Mouse (Mus musculus) MEL-GATA-1-ER (cell line): Measurements from ENCODE around the gene Nup155.
"Not testable (repeated sequence)": the region's sequence is repeated elsewhere in the genome, so short reads cannot be mapped to it uniquely, and the experiment has no call there.

Experiments
- DNase-seq: peaks from one replicate; pipeline ENCODE4 v3.0.0-alpha.2; 2012; ENCODE audit warnings: low read depth; ENCODE audit errors: extremely low read depth

Nup155 gene

DNA sequence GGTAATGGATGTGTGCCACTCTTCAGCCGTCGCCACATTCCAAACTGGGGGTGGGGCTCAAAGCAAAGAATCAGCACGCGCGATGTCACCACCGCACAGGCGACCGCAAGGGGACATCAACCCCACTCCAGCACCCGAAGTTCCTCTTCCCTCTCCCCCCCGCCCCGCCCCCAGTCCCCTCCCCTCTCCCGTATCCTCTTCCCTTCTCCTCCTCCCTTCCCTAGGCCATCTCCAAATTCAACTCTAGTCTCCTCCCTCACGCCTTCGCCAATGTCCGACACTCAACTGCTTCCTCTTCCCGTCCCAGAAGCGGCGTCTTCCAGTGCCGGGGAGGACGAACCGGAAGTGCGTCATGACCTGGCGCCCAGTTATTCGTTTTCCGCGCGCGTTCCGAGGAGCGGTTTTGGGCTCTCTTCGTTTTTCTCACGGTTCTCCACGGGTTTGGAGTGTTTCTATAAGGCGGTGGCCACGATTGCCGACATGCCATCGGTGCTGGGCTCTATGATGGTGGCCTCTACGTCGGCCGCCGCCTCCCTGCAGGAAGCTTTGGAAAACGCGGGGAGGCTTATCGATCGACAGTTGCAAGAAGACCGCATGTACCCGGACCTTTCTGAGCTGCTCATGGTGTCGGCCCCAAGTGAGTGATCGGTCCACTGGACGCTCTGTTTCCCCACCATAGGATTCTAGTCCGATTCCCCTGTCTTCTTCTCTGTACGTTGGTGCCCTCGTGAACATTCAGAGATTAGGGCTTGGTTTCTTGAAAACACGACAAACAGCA lies at the start of gene Nup155:
Gene Nup155, plus strand, starts transcription at position 308 of the 778 bp plus-strand sequence.
- peak; percentile 99 for DNase-seq

DNA sequence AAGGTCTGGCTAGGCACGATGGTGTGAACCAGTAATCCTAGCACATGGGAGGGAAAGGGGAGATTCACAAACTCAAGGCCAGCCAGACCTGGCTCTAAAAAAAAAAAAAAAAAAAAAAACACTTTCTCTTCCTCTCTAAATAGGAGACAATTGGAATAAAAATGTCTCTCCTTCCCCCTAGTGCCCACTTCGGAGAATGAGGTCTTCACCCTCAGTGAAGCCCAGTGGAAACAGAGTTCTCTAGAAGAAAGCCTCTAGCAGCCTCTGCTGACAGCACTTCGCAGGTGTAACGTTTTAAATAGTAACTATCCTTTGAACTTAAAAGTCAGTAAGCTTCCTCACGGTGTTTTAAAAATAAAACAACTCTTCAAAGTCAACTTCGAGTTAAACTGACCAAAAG lies 43.9 kb upstream of the Nup155 start:
- DNase-seq = no peak

DNA sequence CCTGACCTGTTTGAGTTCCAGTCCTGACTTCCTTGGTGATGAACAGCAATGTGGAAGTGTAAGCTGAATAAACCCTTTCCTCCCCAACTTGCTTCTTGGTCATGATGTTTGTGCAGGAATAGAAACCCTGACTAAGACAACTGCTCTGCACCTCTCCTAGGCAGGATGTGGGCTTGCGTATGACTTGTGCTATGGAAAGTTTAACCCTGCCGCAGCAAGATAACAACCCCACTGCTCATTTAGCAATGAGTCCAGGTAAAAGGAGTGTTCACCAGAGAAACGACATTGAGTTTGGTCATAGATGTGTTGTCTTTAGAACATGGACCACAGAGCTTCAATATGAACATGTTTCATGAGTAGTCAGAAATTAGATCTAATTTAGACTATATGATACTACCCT lies 35.9 kb upstream of the Nup155 start:
- not testable (repeated sequence) for DNase-seq

DNA sequence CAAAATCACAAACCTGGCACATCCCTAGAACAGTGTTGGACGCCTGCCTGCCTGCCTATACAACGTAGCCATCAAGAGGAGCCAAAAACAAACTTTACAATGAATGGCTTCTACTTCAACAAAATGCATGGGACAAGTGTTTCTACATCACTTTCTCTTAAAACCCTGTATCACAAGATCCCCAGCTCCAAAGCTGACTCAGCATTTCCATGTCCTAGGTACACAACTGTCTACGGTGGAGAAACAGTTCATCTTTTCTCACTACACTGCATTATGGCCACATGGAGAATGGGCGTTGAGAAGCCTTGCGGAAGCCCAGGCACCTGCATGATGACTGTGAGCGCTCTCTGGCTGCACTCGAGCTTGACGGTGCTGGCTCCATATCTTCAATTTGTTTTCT lies 26.9 kb upstream of the Nup155 start:
- DNase-seq = no peak

DNA sequence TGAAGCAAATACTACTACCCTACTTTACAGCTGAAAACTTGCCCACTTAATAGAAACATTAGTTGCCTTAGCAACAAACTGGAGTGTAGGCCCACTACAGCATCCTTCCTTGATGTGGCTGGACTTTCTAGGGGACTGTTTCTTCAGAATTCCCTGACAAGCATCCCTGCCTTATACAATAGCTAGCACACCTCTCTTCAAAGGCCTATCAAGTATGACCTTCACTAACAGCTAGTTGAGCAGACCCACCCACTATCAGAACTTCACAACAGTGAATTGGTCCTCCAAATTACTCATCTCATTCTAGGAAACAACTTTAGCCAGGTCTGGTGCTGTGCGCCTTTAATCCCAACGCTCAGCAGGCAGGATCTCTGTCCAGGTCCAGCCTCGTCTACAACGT lies 21.8 kb upstream of the Nup155 start:
- no peak for DNase-seq

DNA sequence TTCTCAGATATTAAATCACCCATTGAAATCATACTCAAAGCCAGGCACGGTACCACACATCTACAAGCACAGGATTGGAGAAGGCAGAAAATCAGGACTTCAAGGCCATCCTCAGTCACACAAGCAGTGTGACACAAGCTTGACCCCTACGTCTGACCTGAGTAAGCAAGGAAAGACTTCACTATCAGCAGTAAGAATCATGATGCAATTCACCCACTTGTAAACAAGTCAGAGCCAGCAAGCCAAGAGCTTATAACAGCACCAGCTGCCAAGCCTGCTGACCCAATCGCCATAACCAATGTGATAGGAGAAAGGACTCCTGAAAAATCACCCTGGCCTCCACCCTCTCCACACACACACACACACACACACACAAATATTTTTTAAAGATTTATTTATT lies 20.4 kb upstream of the Nup155 start:
- no peak for DNase-seq

DNA sequence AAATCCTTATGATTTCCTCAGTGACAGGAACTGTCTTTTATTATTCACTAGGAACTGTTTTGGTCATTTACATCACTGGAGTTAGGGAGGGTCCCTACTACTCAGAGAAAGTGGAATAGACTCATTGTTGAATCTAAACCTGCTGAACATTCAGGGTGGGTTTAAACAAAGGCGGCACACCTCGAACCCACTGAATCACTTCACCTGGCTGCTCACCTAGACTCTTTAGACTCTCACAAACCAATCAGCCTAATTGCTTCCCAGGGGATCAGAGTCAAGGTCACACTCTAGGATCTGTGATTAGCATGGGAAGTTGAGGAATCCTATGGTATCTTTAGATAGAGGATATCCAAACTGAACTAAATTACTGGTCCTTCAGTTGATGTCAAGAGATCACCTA lies 18.4 kb upstream of the Nup155 start:
- no peak for DNase-seq

DNA sequence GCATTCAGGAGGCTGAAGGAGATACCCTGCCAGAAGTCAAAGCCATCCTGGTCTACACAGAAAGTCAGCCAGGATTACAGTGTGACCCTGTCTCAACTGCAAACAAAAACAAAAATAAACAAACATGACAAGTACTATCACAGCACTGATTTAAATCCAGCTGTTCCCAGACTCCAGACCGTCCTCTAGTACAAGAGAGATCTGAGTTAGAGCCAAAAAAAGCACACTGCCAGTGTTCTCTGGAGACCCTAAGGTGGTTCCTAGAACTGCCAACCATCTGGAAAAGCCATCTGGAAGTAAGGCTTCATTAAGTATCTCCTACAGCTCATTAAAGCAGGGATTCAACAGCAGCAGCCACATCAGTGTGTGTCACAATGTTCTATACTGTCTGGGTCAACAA lies 16.4 kb upstream of the Nup155 start:
- not testable (repeated sequence) for DNase-seq

DNA sequence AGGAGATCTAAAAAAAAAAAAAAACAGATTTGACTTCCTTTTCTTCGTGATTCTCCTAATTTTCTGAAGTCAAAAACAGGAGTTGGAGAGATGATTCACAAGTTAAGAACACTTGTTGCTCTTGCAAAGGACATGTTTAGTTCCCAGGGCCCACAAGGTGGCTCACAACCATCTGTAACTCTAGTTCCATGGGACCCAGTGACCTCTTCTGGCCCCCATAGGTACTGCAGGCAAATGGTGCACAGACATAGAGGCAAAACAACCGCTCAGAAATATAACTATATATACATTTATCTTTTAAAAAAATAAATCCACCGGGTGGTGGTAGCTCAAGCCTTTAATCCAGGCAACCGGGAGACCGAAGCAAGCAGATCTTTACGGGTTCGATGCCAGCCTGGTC lies 11.2 kb upstream of the Nup155 start:
- peak; percentile 88 for DNase-seq

DNA sequence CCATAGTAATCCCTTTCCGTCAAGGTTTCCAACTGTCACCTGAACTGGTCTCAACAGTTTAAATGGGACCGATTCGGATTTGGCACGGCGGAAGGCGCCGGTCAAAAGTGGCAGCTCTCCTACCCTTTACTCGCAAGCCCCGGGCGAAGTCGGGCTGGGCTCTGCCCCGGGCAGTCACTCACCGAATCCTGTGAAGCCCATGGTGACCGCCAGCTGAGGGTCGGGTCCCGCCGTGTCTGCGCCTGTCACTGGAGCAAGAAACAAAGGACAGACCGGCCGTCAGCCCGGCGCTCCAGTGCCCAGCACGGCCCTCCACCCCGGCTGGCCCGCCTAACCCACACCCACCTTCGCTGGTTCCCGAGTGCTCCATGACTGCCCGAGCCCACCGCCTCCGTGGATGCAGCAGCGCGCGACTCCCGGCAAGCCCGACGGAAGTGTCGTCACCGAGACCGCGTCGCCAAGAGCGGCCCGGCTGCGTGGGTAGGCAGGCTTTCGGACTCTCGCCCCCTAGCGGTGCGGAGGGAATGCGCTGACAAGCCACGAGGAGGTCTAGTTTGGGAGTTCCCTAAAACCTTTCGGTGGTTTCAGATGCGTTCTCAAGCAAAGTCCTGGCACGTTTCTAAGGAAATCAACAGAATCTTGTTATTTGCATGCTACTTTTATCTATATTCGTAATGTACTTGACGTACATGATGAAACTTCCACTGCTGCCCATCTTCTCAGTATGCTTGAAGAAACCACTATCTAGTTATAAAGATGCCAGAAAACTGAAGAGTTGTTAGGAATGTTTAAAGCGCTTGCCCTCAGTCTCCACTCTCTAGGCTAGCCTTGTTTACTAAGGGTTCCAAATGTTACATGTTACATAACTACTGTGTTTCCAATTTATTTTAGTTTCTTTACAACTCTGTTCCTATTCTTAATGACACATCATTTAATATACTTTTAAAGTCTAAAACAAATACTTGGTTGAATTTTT lies 10.0 kb upstream of the Nup155 start, which contains the start of gene Wdr70:
Gene Wdr70, minus strand, starts transcription at position 436 of the 976 bp plus-strand sequence.
- DNase-seq = peak; percentile 95

DNA sequence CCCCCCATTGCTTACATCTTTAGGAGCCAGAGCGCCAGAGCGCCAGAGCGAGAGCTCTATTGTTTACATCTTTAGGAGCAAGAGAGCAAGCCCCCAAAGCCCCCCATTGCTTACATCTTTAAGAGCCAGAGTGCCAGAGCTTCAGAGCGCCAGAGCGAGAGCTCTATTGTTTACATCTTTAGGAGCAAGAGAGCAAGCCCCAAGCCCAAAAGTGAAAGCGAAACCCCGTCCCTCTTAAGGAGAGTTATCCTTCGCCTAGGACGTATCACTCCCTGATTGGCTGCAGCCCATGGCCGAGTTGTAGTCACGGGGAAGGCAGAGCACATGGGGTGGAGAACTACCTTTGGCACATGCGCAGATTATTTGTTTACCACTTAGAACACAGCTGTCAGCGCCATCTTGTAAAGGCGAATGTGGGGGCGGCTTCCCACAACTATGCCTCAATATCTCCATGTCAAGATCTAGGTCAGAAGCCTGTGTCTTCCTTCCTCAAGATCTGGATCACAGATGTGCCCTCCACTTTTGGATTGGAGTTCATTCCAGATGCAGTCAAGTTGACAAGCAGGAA lies 7.0 kb upstream of the Nup155 start:
- DNase-seq = not testable (repeated sequence)

DNA sequence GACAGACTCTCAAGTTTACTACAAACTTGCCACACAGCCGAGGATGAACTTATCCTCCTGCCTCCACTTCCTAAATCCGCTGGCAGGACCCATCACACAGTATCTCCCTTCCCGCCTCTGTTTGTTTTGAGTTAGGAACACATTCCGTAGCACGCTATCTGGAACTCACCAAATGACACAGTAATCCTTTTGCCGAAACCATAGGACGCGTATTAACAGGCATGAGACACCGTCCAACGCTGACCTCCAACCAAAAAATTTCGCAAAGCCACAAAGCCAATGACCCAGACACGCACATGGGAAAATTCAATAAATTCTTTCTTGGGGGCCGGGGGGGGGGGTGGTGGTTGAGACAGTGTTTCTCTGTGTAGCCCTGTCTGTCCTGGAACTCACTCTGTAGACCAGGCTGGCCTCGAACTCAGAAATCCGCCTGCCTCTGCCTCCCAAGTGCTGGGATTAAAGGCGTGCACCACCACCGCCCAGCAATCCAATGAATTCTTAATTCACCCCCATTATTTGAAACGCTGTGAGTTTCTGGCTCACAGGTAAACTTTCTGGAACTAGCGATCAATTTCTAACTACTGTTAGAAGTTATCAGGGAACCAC lies 610 bp upstream of the Nup155 start:
- no peak for DNase-seq

DNA sequence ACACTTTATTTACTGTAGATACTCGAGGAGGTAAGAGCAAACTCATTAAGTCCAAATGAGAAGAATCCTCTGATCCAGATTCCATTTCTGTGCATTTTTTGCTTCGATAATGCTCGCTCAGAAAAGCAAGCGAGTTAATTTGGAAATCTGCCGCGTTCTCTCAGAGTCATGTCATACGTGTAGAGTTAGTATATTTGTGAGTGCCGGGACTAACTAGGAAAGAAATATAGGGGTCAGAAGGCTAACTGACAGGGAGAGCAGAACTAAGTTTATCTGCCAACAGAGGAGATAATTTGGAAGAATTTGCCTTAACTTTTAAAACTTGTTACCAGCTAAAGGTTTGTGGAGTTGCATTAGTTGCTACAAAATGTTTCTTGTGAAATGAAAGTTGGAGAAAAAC lies 709 bp downstream of the Nup155 start:
- no peak for DNase-seq

DNA sequence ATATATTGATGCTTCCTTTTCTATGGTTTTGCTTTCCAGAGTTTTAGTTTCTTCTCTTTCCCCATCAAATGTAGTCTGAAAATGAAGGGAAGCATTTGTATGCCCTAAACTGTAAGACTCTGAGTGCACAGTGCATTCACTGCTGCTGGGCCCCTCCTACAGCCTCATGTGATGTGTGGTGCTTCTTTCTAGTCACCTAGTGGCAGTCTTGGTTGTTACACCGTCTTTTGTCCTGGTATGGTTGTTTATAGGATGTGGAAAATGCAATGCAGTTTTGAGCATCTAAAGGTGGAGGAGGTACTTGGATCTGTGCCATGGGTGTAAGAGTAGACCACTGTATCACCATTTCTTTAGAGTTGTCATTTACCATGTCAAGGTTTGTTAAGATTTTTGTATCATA lies 20.2 kb downstream of the Nup155 start:
- no peak for DNase-seq

DNA sequence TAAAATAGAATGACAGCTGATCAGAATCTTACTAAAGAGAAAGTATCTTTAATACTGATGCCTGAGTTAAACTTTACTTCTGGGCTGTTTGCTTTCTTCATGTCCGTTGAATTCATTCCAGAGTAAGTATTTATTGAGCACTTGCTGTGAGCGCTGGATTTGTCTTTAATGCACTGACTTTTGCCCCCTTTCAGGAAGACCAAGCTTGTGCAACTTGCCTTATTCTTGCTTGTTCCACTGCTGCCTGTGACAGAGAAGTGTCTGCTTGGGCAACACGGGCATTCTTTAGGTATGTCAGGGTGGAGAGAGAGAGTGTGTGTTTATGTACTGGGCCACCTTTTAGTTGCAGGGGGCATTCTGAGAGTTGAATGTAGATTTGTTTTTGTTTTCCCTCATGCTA lies 22.2 kb downstream of the Nup155 start:
- DNase-seq = no peak

DNA sequence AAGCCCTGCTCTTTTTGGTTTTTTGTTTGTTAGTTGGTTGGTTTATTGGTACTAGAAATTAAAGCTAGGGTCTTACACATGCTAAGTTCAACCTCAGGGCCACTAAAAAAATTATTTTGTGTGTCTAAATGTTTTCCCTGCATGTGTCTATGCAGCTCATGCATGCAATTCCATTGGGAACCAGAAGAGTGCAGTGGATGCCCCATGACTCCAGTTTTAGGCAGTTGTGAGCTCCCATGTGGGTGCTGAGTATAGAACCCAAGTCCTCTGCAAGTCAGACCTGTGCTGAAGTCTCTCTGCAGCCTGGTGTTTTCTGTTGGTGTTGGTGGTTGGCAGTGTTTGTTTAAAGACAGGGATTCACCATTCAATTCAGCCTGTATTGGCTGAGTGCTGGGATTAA lies 22.7 kb downstream of the Nup155 start:
- no peak for DNase-seq

DNA sequence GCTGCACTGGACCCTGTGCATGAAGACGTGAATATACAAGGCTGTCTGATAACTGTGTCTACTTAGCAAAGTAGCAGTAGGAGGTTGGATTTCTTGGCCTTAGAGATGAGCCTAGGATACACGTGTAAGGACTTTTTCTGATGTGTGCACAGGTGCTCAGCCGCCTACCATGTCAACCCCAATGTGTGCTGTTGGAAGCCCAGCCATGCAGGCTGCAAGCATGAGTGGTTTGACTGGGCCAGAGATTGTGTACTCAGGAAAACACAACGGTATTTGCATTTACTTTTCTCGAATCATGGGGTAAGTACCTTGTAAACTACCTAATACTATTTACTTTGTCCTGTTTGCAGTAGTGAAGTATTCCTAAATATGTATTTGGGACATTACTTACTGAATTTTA lies 26.5 kb downstream of the Nup155 start:
- DNase-seq = no peak

DNA sequence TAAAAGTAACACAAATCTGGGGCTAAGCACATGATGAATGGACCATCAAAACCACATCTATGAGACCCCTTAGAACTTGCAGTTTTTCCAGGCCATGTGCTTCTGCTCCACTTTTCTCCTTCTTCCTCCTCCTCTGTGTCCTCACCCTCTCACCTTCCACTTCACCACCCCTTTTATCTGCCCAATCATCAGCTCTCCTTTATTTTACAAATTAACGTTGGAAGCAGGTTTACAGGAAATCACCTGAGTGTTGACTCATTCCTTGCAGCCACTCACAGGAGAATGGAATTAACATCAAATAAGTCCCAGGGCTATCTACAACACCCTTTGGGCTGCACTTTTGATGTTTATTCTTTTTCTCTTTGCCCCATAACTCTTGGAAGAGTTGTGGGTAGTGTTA lies 52.8 kb downstream of the Nup155 start:
- no peak for DNase-seq

DNA sequence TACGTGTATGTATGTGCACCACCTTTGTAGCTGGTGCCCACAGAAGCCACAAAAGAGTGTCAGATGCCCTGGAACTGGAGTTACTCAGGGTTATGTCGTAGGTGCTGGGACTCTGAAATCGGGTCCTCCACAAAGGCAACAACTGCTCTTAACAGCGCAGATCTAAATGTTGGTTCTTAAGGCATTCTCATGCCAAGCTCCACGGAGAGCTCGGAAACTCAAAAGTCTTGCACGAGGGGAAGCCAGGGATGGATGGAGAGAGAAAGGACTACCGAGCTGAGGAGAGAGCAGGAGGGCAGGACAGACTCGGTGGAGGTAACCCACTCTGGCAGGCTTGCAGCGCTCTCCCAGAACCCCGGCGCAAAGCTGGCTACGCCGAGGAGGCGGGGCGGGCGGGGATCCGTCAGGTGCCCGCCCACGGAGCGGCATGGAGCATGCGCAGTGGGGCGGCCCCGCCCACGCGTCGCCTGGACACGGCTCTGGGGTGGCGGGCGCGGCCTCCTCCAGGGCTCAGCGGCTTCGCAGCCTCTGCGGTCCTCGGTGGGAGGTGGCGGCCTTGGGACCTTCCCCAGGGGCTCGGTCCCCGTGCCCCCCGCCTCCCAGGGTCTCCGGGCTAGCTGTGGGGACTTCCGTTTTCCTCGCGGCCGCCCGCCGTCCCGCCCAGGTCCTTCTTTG lies 59.7 kb downstream of the Nup155 start, which contains the start of gene Cplane1:
Gene Cplane1, plus strand, starts transcription at position 516 of the 675 bp plus-strand sequence.
- peak; percentile 75 for DNase-seq

DNA sequence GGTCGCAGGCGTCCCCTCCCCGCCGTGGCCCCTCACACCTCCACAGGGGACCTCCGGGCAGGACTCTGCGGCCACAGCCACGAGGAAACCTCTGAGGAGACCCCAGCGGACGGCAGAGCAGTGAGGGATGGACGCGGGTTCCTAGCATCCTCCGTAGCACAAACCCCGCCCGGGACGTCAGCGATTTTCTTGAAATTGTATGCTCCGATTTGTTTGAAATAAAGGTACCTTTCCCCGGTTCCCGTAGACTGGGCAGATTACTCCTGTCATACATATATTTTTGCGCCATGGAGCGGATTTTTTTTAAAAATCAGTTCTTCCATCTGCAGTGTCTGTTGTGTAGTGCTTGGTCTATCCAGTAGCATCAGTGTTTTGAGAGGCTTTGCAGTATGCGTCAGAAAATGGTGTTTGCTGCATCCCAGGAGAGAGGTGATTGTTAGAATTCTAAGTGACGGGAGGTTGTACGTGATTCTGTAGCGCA lies 60.2 kb downstream of the Nup155 start:
- DNase-seq = peak; percentile 28

DNA sequence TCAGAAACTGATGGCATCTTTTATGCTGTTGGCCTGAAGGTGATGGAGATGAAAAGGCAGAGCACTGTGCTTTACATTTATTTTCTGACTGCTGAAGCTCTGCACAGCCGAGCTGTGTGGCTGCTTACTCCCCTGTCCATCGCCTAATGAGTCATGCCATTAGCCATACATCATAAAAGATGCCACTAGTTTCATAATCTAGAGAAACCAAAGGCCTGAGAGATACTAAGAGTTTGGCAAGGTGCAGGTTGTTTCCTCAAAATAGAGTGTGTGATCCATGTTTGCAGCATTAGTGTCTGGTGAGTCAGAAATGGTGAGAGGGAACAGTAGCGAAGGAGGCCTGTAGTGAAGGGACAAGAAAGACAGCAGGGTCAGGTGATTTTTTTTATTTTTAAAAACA lies 80.5 kb downstream of the Nup155 start:
- no peak for DNase-seq
